Mouse (Mus musculus) forebrain, postnatal 0 days (tissue): ENCODE data around the gene Arhgef18. TPM values are rescaled to one million over a fixed set of nuclear protein-coding genes. Genes with fewer than 3 reads are reported as not detected.

Source experiments
- ATAC-seq: fragments of 200-750 bp; cut with Nextera tagmentation; 2 replicates; pipeline ENCODE4 v1.8.0; 2017; ENCODE audit warnings: mild to moderate bottlenecking, moderate library complexity
- DNase-seq: peaks from one replicate; pipeline ENCODE4 v3.0.0-alpha.2; 2015
- H3K27ac ChIP-seq: fragments of 300-500 bp; sonication (generic); 2 replicates; pipeline ENCODE4 v1.5.1; 2014; ENCODE audit warnings: low read depth, mild to moderate bottlenecking, antibody characterized with exemption, low read length, moderate library complexity, mixed read lengths
- H3K27me3 ChIP-seq: fragments of 300-500 bp; sonication (generic); 2 replicates; pipeline ENCODE4 v1.6.1; 2014; ENCODE audit warnings: mild to moderate bottlenecking, low read length, mixed read lengths; ENCODE audit not compliant: insufficient read depth
- H3K36me3 ChIP-seq: fragments of 300-500 bp; sonication (generic); 2 replicates; pipeline ENCODE4 v1.6.1; 2014; ENCODE audit warnings: mild to moderate bottlenecking, moderate library complexity; ENCODE audit not compliant: insufficient read depth
- H3K4me1 ChIP-seq: fragments of 300-500 bp; sonication (generic); 2 replicates; pipeline ENCODE4 v1.6.1; 2014; ENCODE audit warnings: antibody characterized with exemption; ENCODE audit not compliant: insufficient read depth
- H3K4me2 ChIP-seq: fragments of 300-500 bp; sonication (generic); 2 replicates; pipeline ENCODE4 v1.6.1; 2014; ENCODE audit warnings: low read depth, mild to moderate bottlenecking, moderate library complexity
- H3K4me3 ChIP-seq: fragments of 300-500 bp; sonication (generic); 2 replicates; pipeline ENCODE4 v1.5.1; 2014; ENCODE audit warnings: low read depth, low read length, mixed read lengths
- H3K9ac ChIP-seq: fragments of 300-500 bp; sonication (generic); 2 replicates; pipeline ENCODE4 v1.6.1; 2014; ENCODE audit warnings: mild to moderate bottlenecking
- H3K9me3 ChIP-seq: fragments of 300-500 bp; sonication (generic); 2 replicates; pipeline ENCODE4 v1.6.1; 2016; ENCODE audit warnings: low read length
- CTCF ChIP-seq: sonication (generic); IDR thresholded peaks from 2 replicates; pipeline ENCODE4 v1.5.1; 2016; ENCODE audit warnings: antibody characterized with exemption, control low read depth, low read depth
- WGBS: fragments of 180-500 bp; shearing (Covaris S2); extraction: QIAGEN DNeasy Blood & Tissue Kit; methylation state at CpG from one replicate; pipeline ENCODE4 v1.1.7; 2014; 5-methylcytosine and 5-hydroxymethylcytosine counted together
- polyA plus RNA-seq: library from polyadenylated mRNA; unstranded; fragments of >200 nt; fragmentation: Nextera tagmentation; extraction: Ambion mirVana; gene quantifications from 2 replicates; pipeline ENCODE4 v1.2.1, GENCODE M21; 2015
- total RNA-seq: library from RNA; depleted of rRNA; stranded (reverse); fragments of >200 nt; gene quantifications from 2 replicates; pipeline ENCODE4 v1.2.3, GENCODE M21; 2014

Gene Arhgef18
- total and polyA plus RNA-seq, 2 experiments from 2014 or later, result 6.8 to 41.6 TPM

DNA sequence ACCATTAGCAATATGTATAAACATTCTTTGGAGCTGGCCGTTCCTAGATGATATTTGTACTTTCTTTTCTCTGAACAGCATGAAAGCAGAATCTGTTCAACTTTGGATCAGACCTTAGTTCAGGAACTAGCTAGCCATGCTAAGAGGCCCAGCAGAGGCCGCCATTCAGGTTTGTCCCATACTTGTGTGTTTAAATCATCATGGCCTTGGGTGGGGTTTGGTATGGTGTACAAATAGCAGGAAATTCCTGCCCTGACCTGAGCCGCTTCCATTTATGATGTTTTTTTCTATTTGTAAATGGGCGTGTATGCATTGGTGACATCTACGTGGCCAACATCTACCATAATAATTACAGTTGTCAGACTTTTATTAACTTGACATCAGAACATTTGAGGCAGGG is 32.4 kb downstream of the Arhgef18 start:
- Histone ChIP-seq H3K4me2 (no peak overlapping the region), H3K27ac (no peak overlapping the region), H3K27me3 (no peaks in the 10 kb centered on the region), H3K4me3 (no peak overlapping the region), H3K9ac (no peak overlapping the region), H3K36me3 (peaks cover 7% of the 10 kb centered on the region; the same call in 1 of the 2 replicates), H3K4me1 (no peaks in the 10 kb centered on the region), H3K9me3 (no peaks in the 10 kb centered on the region)
- TF ChIP-seq CTCF, result no peak
- WGBS, result 94% methylated on average over 5 of the region's 5 CpGs
- DNase-seq, result no peak
- no peak for ATAC-seq

- H3K36me3 ChIP-seq, result peaks cover 11% of the 10 kb centered on the region
- no peaks in the 10 kb centered on the region for H3K27me3 ChIP-seq
- no peak overlapping the region for H3K4me2 ChIP-seq
- ATAC-seq (no peak), DNase-seq (no peak)
- no peak overlapping the region for H3K9ac ChIP-seq
- no peaks in the 10 kb centered on the region for H3K9me3 ChIP-seq
- WGBS, result 90% methylated on average over 3 of the region's 3 CpGs
- H3K4me3 ChIP-seq, result no peak overlapping the region
- no peak for TF ChIP-seq CTCF
- no peak overlapping the region for H3K27ac ChIP-seq
- no peaks in the 10 kb centered on the region for H3K4me1 ChIP-seq
Measured at GRCm38 (mm10) chr8:3426211-3426610, 33.4 kb downstream of the Arhgef18 start.

DNA sequence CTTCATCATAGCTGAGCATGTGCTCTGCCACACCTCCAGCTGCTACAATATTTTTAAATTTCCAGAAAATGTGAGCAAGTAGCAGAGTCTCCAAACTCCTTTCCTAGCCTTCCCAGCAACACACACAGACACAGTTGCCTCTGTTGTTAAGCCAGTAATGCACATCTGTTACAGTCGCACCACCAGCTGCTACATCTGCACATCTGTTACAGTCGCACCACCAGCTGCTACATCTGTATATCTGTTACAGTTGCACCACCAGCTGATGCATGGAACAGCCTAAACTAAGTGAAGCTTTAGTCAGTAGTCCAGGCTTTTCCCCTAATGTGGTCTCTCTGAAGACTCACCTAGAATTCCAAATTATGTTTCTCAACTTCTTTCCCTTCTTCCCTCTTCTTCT is 35.6 kb downstream of the Arhgef18 start:
- no peaks in the 10 kb centered on the region for H3K27me3 ChIP-seq
- no peak for DNase-seq
- no peak overlapping the region for H3K27ac ChIP-seq
- no peak for ATAC-seq
- H3K4me1 ChIP-seq, result no peaks in the 10 kb centered on the region
- H3K9me3 ChIP-seq, result no peaks in the 10 kb centered on the region
- peaks cover 23% of the 10 kb centered on the region for H3K36me3 ChIP-seq
- H3K4me2 ChIP-seq, result no peak overlapping the region
- WGBS, result 96% methylated on average over 2 of the region's 2 CpGs
- no peak overlapping the region for H3K9ac ChIP-seq
- no peak for TF ChIP-seq CTCF
- H3K4me3 ChIP-seq, result no peak overlapping the region

DNA sequence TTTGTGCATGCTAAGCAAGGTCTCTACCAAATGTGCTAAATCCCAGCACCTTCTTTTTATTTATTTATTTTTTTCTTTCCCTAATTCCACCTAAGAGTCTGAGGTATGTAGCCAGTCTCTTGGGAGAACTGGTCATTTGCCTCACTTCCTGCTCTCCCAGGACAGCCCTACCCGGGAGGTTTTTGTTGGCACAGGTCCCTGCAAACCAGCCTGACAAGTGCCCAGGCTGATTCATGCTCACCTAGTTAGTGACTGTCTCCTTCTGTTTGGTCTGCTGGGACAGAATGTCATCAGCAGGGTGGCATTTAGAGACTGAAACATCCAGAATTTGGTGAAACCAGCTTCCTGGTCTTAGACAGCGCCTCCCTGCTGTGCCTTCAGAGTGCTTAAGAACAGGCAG is 37.2 kb downstream of the Arhgef18 start:
- Histone ChIP-seq H3K36me3 (peaks cover 35% of the 10 kb centered on the region), H3K9ac (no peak overlapping the region), H3K4me3 (no peak overlapping the region), H3K27me3 (no peaks in the 10 kb centered on the region), H3K9me3 (no peaks in the 10 kb centered on the region), H3K4me2 (no peak overlapping the region), H3K4me1 (no peaks in the 10 kb centered on the region), H3K27ac (no peak overlapping the region)
- no peak for TF ChIP-seq CTCF
- ATAC-seq, result no peak
- DNase-seq, result no peak
- 83% methylated on average over 2 of the region's 2 CpGs for WGBS

DNA sequence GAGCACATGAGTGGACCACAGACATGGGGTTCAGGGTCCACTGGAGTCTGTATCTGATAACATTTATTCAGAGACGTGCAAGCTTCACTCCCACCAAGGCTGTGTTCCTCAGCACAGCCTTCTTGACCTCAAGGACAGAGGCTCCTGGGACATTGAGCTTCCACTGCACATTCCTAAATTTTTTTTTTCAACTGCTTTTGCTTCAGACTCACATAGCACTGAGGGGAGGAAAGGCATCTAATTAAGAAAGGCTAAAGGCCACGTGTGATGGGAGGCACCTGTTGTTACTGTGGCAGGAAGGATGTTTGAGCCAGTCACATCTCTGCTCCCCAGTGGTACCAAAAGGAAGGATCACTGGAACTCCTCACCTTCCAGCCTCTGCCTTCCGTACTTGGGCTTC is 38.3 kb downstream of the Arhgef18 start:
- DNase-seq, result no peak
- H3K9ac ChIP-seq, result no peak overlapping the region

GRCm38 (mm10) chr8:3436492-3436891 is 43.7 kb downstream of the Arhgef18 start:
- Histone ChIP-seq H3K9me3 (no peaks in the 10 kb centered on the region), H3K9ac (no peak overlapping the region), H3K4me1 (no peaks in the 10 kb centered on the region), H3K4me3 (no peak overlapping the region), H3K27ac (no peak overlapping the region), H3K4me2 (no peak overlapping the region), H3K36me3 (peaks cover 81% of the 10 kb centered on the region), H3K27me3 (no peaks in the 10 kb centered on the region)
- TF ChIP-seq CTCF, result no peak
- no peak for DNase-seq
- ATAC-seq, result no peak
- WGBS, result 87% methylated on average over 6 of the region's 6 CpGs

More for the DNA sequence above, 38.3 kb downstream of the Arhgef18 start:
- H3K4me1 ChIP-seq, result no peaks in the 10 kb centered on the region
- H3K27me3 ChIP-seq, result no peaks in the 10 kb centered on the region
- no peak for TF ChIP-seq CTCF
- H3K9me3 ChIP-seq, result no peaks in the 10 kb centered on the region
- no peak overlapping the region for H3K4me2 ChIP-seq
- no peak overlapping the region for H3K4me3 ChIP-seq
- no peak for ATAC-seq
- peaks cover 45% of the 10 kb centered on the region for H3K36me3 ChIP-seq
- no peak overlapping the region for H3K27ac ChIP-seq
- WGBS, result 88% methylated on average over 3 of the region's 3 CpGs

- H3K27ac ChIP-seq, result no peak overlapping the region
- no peaks in the 10 kb centered on the region for H3K27me3 ChIP-seq
- H3K9ac ChIP-seq, result no peak overlapping the region
- no peaks in the 10 kb centered on the region for H3K9me3 ChIP-seq
- peaks cover 69% of the 10 kb centered on the region for H3K36me3 ChIP-seq
- no peaks in the 10 kb centered on the region for H3K4me1 ChIP-seq
- H3K4me3 ChIP-seq, result no peak overlapping the region
- ATAC-seq, result no peak
- TF ChIP-seq CTCF, result peak; percentile 37
- WGBS, result 81% methylated on average over 12 of the region's 12 CpGs
- no peak overlapping the region for H3K4me2 ChIP-seq
- DNase-seq, result no peak
Measured at GRCm38 (mm10) chr8:3439510-3439909, 46.7 kb downstream of the Arhgef18 start.

GRCm38 (mm10) chr8:3449226-3449625 is 56.4 kb downstream of the Arhgef18 start:
- H3K27me3 ChIP-seq, result no peaks in the 10 kb centered on the region
- no peak for TF ChIP-seq CTCF
- H3K27ac ChIP-seq, result no peak overlapping the region
- H3K4me3 ChIP-seq, result no peak overlapping the region
- WGBS, result 87% methylated on average over 2 of the region's 2 CpGs
- ATAC-seq (no peak), DNase-seq (no peak)
- no peaks in the 10 kb centered on the region for H3K9me3 ChIP-seq
- peaks cover 81% of the 10 kb centered on the region for H3K36me3 ChIP-seq
- no peak overlapping the region for H3K4me2 ChIP-seq
- H3K9ac ChIP-seq, result no peak overlapping the region
- H3K4me1 ChIP-seq, result no peaks in the 10 kb centered on the region
